Comparison of ENCODE assay signal across 8 mouse cellular contexts in genomic region chr6:144711841-144712240, GRCm38 (mm10).
DNase-seq lines count a peak whose midpoint lies in the region; ATAC-seq and TF ChIP-seq lines count a peak whose summit lies in the region.

No protein-coding gene starts in this region.

- no peak for ATAC-seq in kidney, postnatal 0 days (replicated peaks; ENCODE audit: low FRiP score, low read depth)
- peak; percentile 58 for ATAC-seq in megakaryocyte progenitor cell, adult 5-6 weeks (replicated peaks; ENCODE audit: poor library complexity)

- H3K27me3 ChIP-seq in heart, embryonic 10.5 days (ENCODE audit: insufficient read depth, poor library complexity, severe bottlenecking): no peaks in the 10 kb centered on the region
- no peaks in the 10 kb centered on the region for H3K27me3 ChIP-seq in kidney, postnatal 0 days (ENCODE audit: insufficient read depth, low read length)

- peaks cover 56% of the 10 kb centered on the region for H3K4me1 ChIP-seq in heart, embryonic 10.5 days
- H3K4me1 ChIP-seq in kidney, postnatal 0 days (replicated peaks; ENCODE audit: insufficient read depth, low read length): peaks cover 11% of the 10 kb centered on the region

- WGBS in heart, embryonic 10.5 days: 34% methylated on average over 9 of the region's 9 CpGs
- 28% methylated on average over 9 of the region's 9 CpGs for WGBS in kidney, postnatal 0 days

- H3K4me2 ChIP-seq in kidney, postnatal 0 days (ENCODE audit: low read length): peak overlapping the region; percentile 4; the same call in 1 of the 2 replicates

- no peaks in the 10 kb centered on the region for H3K9me3 ChIP-seq in heart, embryonic 10.5 days
- H3K9me3 ChIP-seq in kidney, postnatal 0 days (replicated peaks; ENCODE audit: low read length): no peaks in the 10 kb centered on the region

- peak; percentile 33 for DNase-seq in retina, postnatal 1 day
- no peak for DNase-seq in retina, embryonic 14.5 days (ENCODE audit: low spot score)
- DNase-seq in heart, embryonic 10.5 days (ENCODE audit: low spot score): peak; percentile 82
- peak; percentile 72 for DNase-seq in kidney, postnatal 0 days (ENCODE audit: low spot score)
- DNase-seq in layer of hippocampus, adult 11-12 months (ENCODE audit: low spot score): no peak
- no peak for DNase-seq in left cerebral cortex, postnatal 14 days (ENCODE audit: low spot score in 2 of 2)
- no peak for DNase-seq in right cerebral cortex, postnatal 25 days

- TF ChIP-seq CTCF in kidney, postnatal 0 days (IDR thresholded peaks at IDR 0.05; ENCODE audit: low read depth): no peak

- no peak overlapping the region for H3K9ac ChIP-seq in kidney, postnatal 0 days (ENCODE audit: low read depth, low read length)

- intact Hi-C loops in left cerebral cortex, postnatal 14 days (cut with DNase I): no loop called here

- peak overlapping the region; percentile 77 for H3K27ac ChIP-seq in heart, embryonic 10.5 days
- peak overlapping the region; percentile 50 for H3K27ac ChIP-seq in kidney, postnatal 0 days

- H3K36me3 ChIP-seq in heart, embryonic 10.5 days: no peaks in the 10 kb centered on the region
- H3K36me3 ChIP-seq in kidney, postnatal 0 days (ENCODE audit: insufficient read depth, low read length): no peaks in the 10 kb centered on the region

- no peak overlapping the region for H3K4me3 ChIP-seq in heart, embryonic 10.5 days
- no peak overlapping the region for H3K4me3 ChIP-seq in kidney, postnatal 0 days (replicated peaks; ENCODE audit: low read depth, low read length)

Comparison
In these comparisons a context has a peak if more than half of its experiments do, and no peak if none do; other contexts are left out.
1. DNase-seq: peak in retina, postnatal 1 day (single experiment), heart, embryonic 10.5 days (single experiment) and kidney, postnatal 0 days (single experiment); none in retina, embryonic 14.5 days (single experiment), layer of hippocampus, adult 11-12 months (single experiment), left cerebral cortex, postnatal 14 days (0 of 2) and right cerebral cortex, postnatal 25 days (single experiment).